Mouse (Mus musculus): ENCODE measurements around the gene Prf1. TPM values are rescaled to one million over a fixed set of nuclear protein-coding genes. Genes with fewer than 3 reads are reported as not detected.

Gene Prf1
- total and polyA plus RNA-seq, 3 experiments = 0.23 to 1.3 (median 0.32) TPM

GRCm38 (mm10) chr10:61336137-61336536, 38.5 kb downstream of the Prf1 start:
- TF ChIP-seq CTCF (IDR thresholded peaks at IDR 0.05) (peak; percentile 73), POLR2A (IDR thresholded peaks at IDR 0.05; ENCODE audit: insufficient read depth, low read depth, low read length) (no peak), EP300 (IDR thresholded peaks at IDR 0.05; ENCODE audit: insufficient read depth, low read depth, low read length) (peak; percentile 60; the same call in 1 of the 2 replicates)
- intact Hi-C loops (cut with DNase I) = loop anchor here (1.0 to 2.0 kb wide), 2 partner anchors 61 to 137 kb away; no protein-coding TSS in a partner anchor
- Histone ChIP-seq H3K79me2 (replicated peaks; ENCODE audit: control insufficient read depth, insufficient read depth, low read length) (no peaks in the 10 kb centered on the region), H3K9ac (ENCODE audit: low read depth, low read length) (no peak overlapping the region), H3K4me1 (ENCODE audit: control insufficient read depth, insufficient read depth, low read length) (no peaks in the 10 kb centered on the region), H3K36me3 (ENCODE audit: control insufficient read depth, insufficient read depth, low read length) (no peaks in the 10 kb centered on the region), H3K4me3 (no peak overlapping the region), H3K27me3 (ENCODE audit: control insufficient read depth, insufficient read depth, low read length) (no peaks in the 10 kb centered on the region), H3K27ac (no peak overlapping the region)
- 18% methylated on average over 6 of the region's 6 CpGs for WGBS
- peak; percentile 71 to 87 for DNase-seq

GRCm38 (mm10) chr10:61336592-61336991, 39.0 kb downstream of the Prf1 start:
- 79% methylated on average over 5 of the region's 5 CpGs for WGBS
- Histone ChIP-seq H3K4me1 (ENCODE audit: control insufficient read depth, insufficient read depth, low read length) (no peaks in the 10 kb centered on the region), H3K36me3 (ENCODE audit: control insufficient read depth, insufficient read depth, low read length) (no peaks in the 10 kb centered on the region), H3K9ac (ENCODE audit: low read depth, low read length) (no peak overlapping the region), H3K4me3 (no peak overlapping the region), H3K79me2 (replicated peaks; ENCODE audit: control insufficient read depth, insufficient read depth, low read length) (no peaks in the 10 kb centered on the region), H3K27ac (no peak overlapping the region), H3K27me3 (ENCODE audit: control insufficient read depth, insufficient read depth, low read length) (no peaks in the 10 kb centered on the region)
- intact Hi-C loops (cut with DNase I) = loop anchor here (1.0 to 2.0 kb wide), 2 partner anchors 62 to 137 kb away; no protein-coding TSS in a partner anchor
- DNase-seq = no peak
- TF ChIP-seq CTCF (IDR thresholded peaks at IDR 0.05) (no peak), POLR2A (IDR thresholded peaks at IDR 0.05; ENCODE audit: insufficient read depth, low read depth, low read length) (no peak), EP300 (IDR thresholded peaks at IDR 0.05; ENCODE audit: insufficient read depth, low read depth, low read length) (no peak)

DNA sequence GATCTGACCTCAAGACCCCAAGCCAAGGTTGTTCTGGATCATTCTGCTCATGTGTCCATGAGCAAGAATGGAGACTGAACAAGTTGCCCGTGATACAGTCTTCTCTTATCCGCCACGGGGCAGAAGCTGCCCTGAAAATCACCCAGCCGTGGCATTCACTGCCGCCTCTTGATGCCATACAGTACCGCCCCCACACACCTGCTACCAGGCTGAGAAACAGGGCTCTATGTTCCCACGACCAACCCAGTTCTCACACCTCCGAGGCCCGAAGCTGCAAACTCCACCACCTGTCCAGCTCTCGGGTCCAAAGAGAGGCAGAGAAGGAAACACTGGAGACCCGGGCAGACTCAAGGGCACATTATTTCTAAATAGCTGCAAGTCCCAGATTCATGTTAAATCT, 40.0 kb downstream of the Prf1 start:
- no peaks in the 10 kb centered on the region for H3K79me2 ChIP-seq (replicated peaks; ENCODE audit: control insufficient read depth, insufficient read depth, low read length)
- H3K9ac ChIP-seq (ENCODE audit: low read depth, low read length) = no peak overlapping the region
- no peaks in the 10 kb centered on the region for H3K4me1 ChIP-seq (ENCODE audit: control insufficient read depth, insufficient read depth, low read length)
- TF ChIP-seq CTCF (IDR thresholded peaks at IDR 0.05) (no peak), POLR2A (IDR thresholded peaks at IDR 0.05; ENCODE audit: insufficient read depth, low read depth, low read length) (no peak), EP300 (IDR thresholded peaks at IDR 0.05; ENCODE audit: insufficient read depth, low read depth, low read length) (no peak)
- no peaks in the 10 kb centered on the region for H3K27me3 ChIP-seq (ENCODE audit: control insufficient read depth, insufficient read depth, low read length)
- intact Hi-C loops (cut with DNase I) = loop anchor here (2.0 kb wide), 1 partner anchor 63 kb away; no protein-coding TSS in a partner anchor
- no peak overlapping the region for H3K4me3 ChIP-seq
- H3K27ac ChIP-seq = no peak overlapping the region
- WGBS = 89% methylated on average over 11 of the region's 11 CpGs
- H3K36me3 ChIP-seq (ENCODE audit: control insufficient read depth, insufficient read depth, low read length) = no peaks in the 10 kb centered on the region
- no peak for DNase-seq

DNA sequence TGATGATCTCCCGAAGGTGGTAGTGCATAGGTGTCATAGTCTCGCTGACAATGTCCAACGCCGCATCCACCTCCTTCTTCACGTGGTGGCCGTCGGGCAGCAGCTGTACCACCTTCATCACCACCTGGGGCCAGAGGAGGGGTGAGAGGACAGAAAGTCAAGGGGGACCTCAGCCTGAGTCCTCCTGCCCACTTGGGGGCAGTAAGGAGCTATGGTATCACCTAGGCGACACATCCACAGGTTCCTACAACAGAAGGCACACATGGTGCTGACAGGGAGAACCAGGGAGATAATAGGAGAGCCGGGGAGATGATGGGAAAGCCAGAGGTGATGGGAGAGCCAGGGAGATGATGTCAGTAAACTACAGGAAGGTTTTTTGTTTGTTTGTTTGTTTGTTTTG, 41.6 kb downstream of the Prf1 start:
- TF ChIP-seq EP300 (IDR thresholded peaks at IDR 0.05; ENCODE audit: insufficient read depth, low read depth, low read length) = no peak
- peak; percentile 47 for TF ChIP-seq CTCF (IDR thresholded peaks at IDR 0.05)
- no peak for DNase-seq
- no peak overlapping the region for H3K9ac ChIP-seq (ENCODE audit: low read depth, low read length)
- no peaks in the 10 kb centered on the region for H3K79me2 ChIP-seq (replicated peaks; ENCODE audit: control insufficient read depth, insufficient read depth, low read length)
- no peak overlapping the region for H3K4me3 ChIP-seq
- H3K27ac ChIP-seq = no peak overlapping the region
- 92% methylated on average over 9 of the region's 9 CpGs for WGBS
- no peaks in the 10 kb centered on the region for H3K36me3 ChIP-seq (ENCODE audit: control insufficient read depth, insufficient read depth, low read length)
- H3K27me3 ChIP-seq (ENCODE audit: control insufficient read depth, insufficient read depth, low read length) = no peaks in the 10 kb centered on the region
- H3K4me1 ChIP-seq (ENCODE audit: control insufficient read depth, insufficient read depth, low read length) = no peaks in the 10 kb centered on the region
- intact Hi-C loops (cut with DNase I) = no loop called here

DNA sequence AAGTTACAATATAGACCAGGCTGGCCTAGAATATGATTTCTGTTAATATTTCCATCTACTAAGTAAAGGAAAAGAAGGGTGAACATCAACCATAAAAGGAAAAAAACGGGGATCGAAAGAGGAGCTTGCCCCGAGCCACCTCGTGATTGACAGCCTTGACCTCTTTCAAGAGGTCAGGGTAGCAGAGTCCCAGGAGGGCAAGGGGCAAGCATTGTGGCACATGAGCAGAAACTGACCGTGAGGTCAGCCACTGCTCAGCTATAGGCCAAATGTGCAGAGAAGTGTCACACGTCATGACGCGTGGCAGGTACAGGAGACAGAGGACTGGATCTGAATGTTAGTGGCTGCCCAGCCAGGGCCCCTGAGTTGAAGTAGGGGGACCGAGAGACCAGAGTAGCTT, 42.6 kb downstream of the Prf1 start:
- Histone ChIP-seq H3K79me2 (replicated peaks; ENCODE audit: control insufficient read depth, insufficient read depth, low read length) (no peaks in the 10 kb centered on the region), H3K27ac (no peak overlapping the region), H3K4me3 (no peak overlapping the region), H3K36me3 (ENCODE audit: control insufficient read depth, insufficient read depth, low read length) (no peaks in the 10 kb centered on the region), H3K4me1 (ENCODE audit: control insufficient read depth, insufficient read depth, low read length) (0 out of 2 replicates have a peak, but pooled peaks cover 3% of the 10 kb centered on the region), H3K9ac (ENCODE audit: low read depth, low read length) (no peak overlapping the region), H3K27me3 (ENCODE audit: control insufficient read depth, insufficient read depth, low read length) (no peaks in the 10 kb centered on the region)
- intact Hi-C loops (cut with DNase I) = loop anchor here (2.0 kb wide), 2 partner anchors 15 to 319 kb away; no protein-coding TSS in a partner anchor
- no peak for DNase-seq
- 93% methylated on average over 9 of the region's 9 CpGs for WGBS
- TF ChIP-seq POLR2A (IDR thresholded peaks at IDR 0.05; ENCODE audit: insufficient read depth, low read depth, low read length) (no peak), EP300 (IDR thresholded peaks at IDR 0.05; ENCODE audit: insufficient read depth, low read depth, low read length) (no peak), CTCF (IDR thresholded peaks at IDR 0.05) (no peak)

DNA sequence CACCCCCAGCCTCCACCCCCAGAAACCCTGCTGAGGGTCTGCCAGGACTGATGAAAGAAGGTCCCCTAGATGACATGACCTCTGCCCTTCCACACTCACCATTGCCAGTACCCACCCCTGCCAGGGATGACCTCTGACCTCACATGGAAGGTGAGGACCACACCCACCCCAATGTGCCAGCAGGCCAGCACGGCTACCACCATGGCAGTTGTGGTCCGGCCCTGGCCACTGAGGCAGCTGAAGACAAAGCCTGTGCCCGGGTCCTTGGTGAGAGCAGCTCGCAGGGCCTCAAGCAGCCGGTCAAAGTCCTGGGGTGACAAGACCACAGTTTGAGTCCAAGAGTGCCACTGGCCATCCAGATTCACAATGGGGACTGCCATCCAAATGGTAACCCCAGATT, 43.4 kb downstream of the Prf1 start:
- Histone ChIP-seq H3K27ac (no peak overlapping the region), H3K36me3 (ENCODE audit: control insufficient read depth, insufficient read depth, low read length) (no peaks in the 10 kb centered on the region)
- intact Hi-C loops (cut with DNase I) = loop anchor here (1.0 to 2.0 kb wide), 3 partner anchors 14 to 318 kb away; no protein-coding TSS in a partner anchor

More for the DNA sequence above, 43.4 kb downstream of the Prf1 start:
- no peak overlapping the region for H3K4me3 ChIP-seq
- H3K4me1 ChIP-seq (ENCODE audit: control insufficient read depth, insufficient read depth, low read length) = peaks cover 4% of the 10 kb centered on the region; the same call in 1 of the 2 replicates
- DNase-seq = no peak
- no peaks in the 10 kb centered on the region for H3K79me2 ChIP-seq (replicated peaks; ENCODE audit: control insufficient read depth, insufficient read depth, low read length)
- H3K9ac ChIP-seq (ENCODE audit: low read depth, low read length) = no peak overlapping the region
- TF ChIP-seq CTCF (IDR thresholded peaks at IDR 0.05) (no peak), POLR2A (IDR thresholded peaks at IDR 0.05; ENCODE audit: insufficient read depth, low read depth, low read length) (no peak), EP300 (IDR thresholded peaks at IDR 0.05; ENCODE audit: insufficient read depth, low read depth, low read length) (no peak)
- no peaks in the 10 kb centered on the region for H3K27me3 ChIP-seq (ENCODE audit: control insufficient read depth, insufficient read depth, low read length)
- WGBS = 94% methylated on average over 5 of the region's 5 CpGs

All from heart, adult 2 months (tissue).